Mouse (Mus musculus) embryonic facial prominence, embryonic 11.5 days (tissue): ENCODE measurements at regions not wholly inside any gene's neighbourhood (a gene's known extent, or its start where the extent isn't known, plus 50 kb on each side); places are given as distances from the start of the nearest gene placed in this dataset.

Experiments
- ATAC-seq: fragments of 200-750 bp; cut with Nextera tagmentation; replicated peaks from 2 replicates; pipeline ENCODE4 v1.8.0; 2017; ENCODE audit warnings: low read depth; ENCODE audit not compliant: insufficient number of reproducible peaks, low FRiP score, low TSS enrichment
- DNase-seq: peaks from one replicate; pipeline ENCODE4 v3.0.0-alpha.2; 2015; ENCODE audit warnings: low spot score
- H3K27ac ChIP-seq: fragments of 300-500 bp; sonication (generic); replicated peaks from 2 replicates; pipeline ENCODE4 v1.5.1; 2014; ENCODE audit warnings: mild to moderate bottlenecking, low read depth, low read length, control low read depth
- H3K27me3 ChIP-seq: fragments of 300-500 bp; sonication (generic); 2 replicates; pipeline ENCODE4 v1.6.1; 2014; ENCODE audit warnings: mild to moderate bottlenecking, low read length, moderate library complexity, mixed read lengths; ENCODE audit not compliant: control insufficient read depth, insufficient read depth
- H3K36me3 ChIP-seq: fragments of 300-500 bp; sonication (generic); replicated peaks from 2 replicates; pipeline ENCODE4 v1.6.1; 2014; ENCODE audit warnings: low read depth, mild to moderate bottlenecking, low read length, moderate library complexity, mixed read lengths; ENCODE audit not compliant: control insufficient read depth, insufficient read depth
- H3K4me1 ChIP-seq: fragments of 300-500 bp; sonication (generic); 2 replicates; pipeline ENCODE4 v1.6.1; 2014; ENCODE audit warnings: low read length, mixed read lengths; ENCODE audit not compliant: control insufficient read depth, insufficient read depth
- H3K4me2 ChIP-seq: fragments of 300-500 bp; sonication (generic); 2 replicates; pipeline ENCODE4 v1.6.1; 2014; ENCODE audit warnings: low read depth, mild to moderate bottlenecking, control low read depth, low read length, moderate library complexity
- H3K4me3 ChIP-seq: fragments of 300-500 bp; sonication (generic); 2 replicates; pipeline ENCODE4 v1.5.1; 2014; ENCODE audit warnings: low read depth, low read length, control low read depth
- H3K9ac ChIP-seq: fragments of 300-500 bp; sonication (generic); replicated peaks from 2 replicates; pipeline ENCODE4 v1.6.1; 2014; ENCODE audit warnings: mild to moderate bottlenecking, control low read depth, low read length
- H3K9me3 ChIP-seq: fragments of 300-500 bp; sonication (generic); replicated peaks from 2 replicates; pipeline ENCODE4 v1.6.1; 2016; ENCODE audit warnings: mild to moderate bottlenecking, low read length, inconsistent platforms, mixed read lengths; ENCODE audit not compliant: control insufficient read depth
- WGBS: fragments of 180-500 bp; shearing (Covaris S2); extraction: QIAGEN DNeasy Blood & Tissue Kit; methylation state at CpG from one replicate; pipeline ENCODE4 v1.1.7; 2014; 5-methylcytosine and 5-hydroxymethylcytosine counted together

DNA sequence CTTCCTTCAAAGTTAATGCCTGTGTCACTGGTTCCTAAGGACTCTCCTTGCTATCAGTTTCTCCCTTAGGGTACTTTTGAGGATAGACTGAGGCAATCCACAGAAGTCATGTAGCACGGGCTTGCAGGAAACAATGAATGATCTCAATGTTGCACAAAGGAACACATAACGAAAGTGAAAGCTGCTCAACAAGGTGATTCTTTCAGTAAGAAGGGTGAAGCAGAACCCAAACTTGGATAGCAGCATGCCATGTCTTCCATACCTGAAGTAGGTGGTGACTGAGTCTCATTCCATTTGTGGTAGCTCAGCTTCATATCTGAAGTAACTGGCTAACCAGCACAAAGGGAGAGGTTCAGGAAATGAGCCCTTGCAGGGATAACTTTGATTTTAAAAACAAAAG is 325.7 kb downstream of the H2al1j start:
- ATAC-seq (no peak), DNase-seq (no peak)
- Histone ChIP-seq H3K4me1 (no peaks in the 10 kb centered on the region), H3K4me3 (no peak overlapping the region), H3K9me3 (no peaks in the 10 kb centered on the region), H3K27me3 (no peaks in the 10 kb centered on the region; the same call in 1 of the 2 replicates), H3K9ac (no peak overlapping the region), H3K27ac (no peak overlapping the region), H3K4me2 (no peak overlapping the region), H3K36me3 (no peaks in the 10 kb centered on the region)
- 95% methylated on average over 2 of the region's 2 CpGs for WGBS

DNA sequence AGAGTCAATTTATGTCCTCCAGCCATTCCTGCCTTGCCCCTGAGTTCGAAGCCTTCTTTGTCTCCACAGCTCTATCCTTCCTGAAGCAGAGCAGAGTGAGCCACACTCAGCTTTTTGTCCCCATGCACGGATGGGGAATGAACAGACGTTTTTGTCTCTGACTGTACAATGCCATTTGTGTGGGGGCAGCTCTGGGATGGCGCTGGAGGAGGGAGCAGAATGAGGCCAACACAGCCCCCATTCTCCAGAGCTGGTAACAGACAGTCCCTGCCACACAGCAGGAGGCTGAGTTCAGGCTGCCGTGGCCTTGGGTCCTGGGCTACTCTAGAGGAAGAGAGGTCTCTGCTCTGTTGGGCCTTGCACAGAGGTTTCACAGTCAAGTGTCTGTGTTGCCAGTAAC is 327.4 kb downstream of the H2al1j start:
- Histone ChIP-seq H3K27me3 (no peaks in the 10 kb centered on the region; the same call in 1 of the 2 replicates), H3K9me3 (no peaks in the 10 kb centered on the region), H3K9ac (no peak overlapping the region), H3K4me3 (no peak overlapping the region), H3K27ac (no peak overlapping the region), H3K4me2 (no peak overlapping the region), H3K4me1 (no peaks in the 10 kb centered on the region), H3K36me3 (no peaks in the 10 kb centered on the region)
- 35% methylated on average over 5 of the region's 5 CpGs for WGBS
- DNase-seq (no peak), ATAC-seq (no peak)

DNA sequence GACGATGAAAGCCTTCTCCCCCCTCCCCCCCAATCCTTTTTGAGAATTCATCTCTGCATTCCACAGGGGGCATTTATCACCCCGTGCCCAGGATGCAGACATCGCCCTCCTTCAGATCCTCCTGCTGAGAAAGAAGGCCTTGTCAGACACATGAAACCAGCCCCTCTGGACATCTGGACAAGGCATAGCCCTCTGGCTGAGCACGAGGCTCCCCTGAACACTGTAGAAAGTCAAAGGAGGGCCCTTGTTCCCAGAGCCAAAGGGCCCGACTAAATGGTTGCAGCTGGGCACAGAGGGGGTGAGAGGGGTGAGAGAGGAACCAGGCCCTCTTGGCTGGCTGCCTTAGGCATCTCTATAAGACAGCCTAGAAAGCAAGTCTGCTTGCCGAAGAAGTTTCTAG is 327.8 kb downstream of the H2al1j start:
- ATAC-seq (no peak), DNase-seq (no peak)
- H3K9ac ChIP-seq, result no peak overlapping the region
- H3K27ac ChIP-seq, result no peak overlapping the region
- H3K27me3 ChIP-seq, result no peaks in the 10 kb centered on the region; the same call in 1 of the 2 replicates
- H3K4me1 ChIP-seq, result no peaks in the 10 kb centered on the region
- 24% methylated on average over 6 of the region's 6 CpGs for WGBS
- H3K4me2 ChIP-seq, result no peak overlapping the region
- no peaks in the 10 kb centered on the region for H3K36me3 ChIP-seq
- H3K4me3 ChIP-seq, result no peak overlapping the region
- H3K9me3 ChIP-seq, result no peaks in the 10 kb centered on the region

DNA sequence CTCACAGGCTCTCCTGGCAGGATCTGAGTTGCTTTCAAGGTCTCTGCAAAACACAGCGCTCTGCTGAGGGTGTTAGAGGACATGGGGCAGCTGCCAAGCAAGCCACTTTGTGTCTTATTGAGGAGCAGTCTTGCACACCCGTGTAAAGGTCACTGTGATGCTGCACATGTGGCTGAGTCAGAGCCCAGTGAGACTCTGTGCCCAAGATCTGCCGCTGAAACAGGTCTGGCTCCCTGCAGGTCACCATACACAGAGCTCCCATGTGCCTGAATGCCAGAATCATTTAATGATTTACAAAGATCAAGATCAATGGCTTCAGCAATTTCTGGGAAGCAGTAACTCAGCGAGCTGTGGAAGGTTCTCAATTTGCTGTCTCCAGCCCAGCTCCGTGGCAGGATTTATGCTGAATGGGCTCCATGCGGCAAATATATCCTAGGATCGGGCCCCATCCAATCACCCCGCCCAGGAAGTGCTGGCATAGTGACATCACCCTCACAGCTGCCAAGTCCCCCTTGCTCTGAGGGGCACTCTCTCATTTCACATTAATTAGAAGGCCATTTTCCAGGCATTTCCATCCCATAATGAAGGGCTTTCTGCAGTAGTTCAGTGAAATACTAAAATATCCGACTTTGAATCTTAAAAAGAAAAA is 330.1 kb downstream of the H2al1j start:
- Histone ChIP-seq H3K4me1 (no peaks in the 10 kb centered on the region), H3K9ac (no peak overlapping the region), H3K27me3 (no peaks in the 10 kb centered on the region; the same call in 1 of the 2 replicates), H3K36me3 (no peaks in the 10 kb centered on the region), H3K27ac (no peak overlapping the region), H3K9me3 (no peaks in the 10 kb centered on the region), H3K4me2 (no peak overlapping the region), H3K4me3 (no peak overlapping the region)
- ATAC-seq (no peak), DNase-seq (no peak)
- 68% methylated on average over 9 of the region's 9 CpGs for WGBS

DNA sequence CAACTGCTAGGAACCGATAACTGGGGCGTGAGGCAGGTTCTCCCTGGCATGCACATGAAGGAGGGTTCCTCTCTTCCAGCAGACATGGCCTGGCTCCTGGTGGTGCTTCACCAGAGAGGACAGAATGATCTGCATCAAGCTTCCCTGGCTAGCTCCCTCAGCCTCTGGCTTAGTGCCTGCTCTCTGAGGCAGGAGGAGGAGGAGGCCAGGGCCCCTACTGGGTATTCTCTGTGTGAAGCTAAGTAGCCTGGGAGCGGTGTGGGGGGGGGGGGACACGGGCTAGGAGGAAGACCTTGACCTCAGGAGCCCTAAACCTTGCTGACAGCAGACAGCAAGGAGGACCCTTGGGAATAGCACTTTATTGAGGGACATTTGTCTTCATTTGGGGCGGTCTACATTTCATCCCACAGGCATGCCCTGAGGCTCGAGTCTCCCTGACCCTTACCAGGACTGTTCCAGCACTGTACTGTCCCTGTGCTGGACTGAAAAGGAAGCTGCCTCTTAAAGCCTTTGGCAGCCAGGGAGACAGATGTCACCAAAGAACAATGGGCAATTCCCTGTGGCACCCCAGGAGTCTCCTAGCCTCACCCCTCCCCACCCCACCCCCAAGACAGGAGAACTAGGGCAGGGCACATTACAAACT is 335.7 kb downstream of the H2al1j start:
- H3K36me3 ChIP-seq, result no peaks in the 10 kb centered on the region
- ATAC-seq (no peak), DNase-seq (no peak)
- no peak overlapping the region for H3K4me3 ChIP-seq
- WGBS, result 25% methylated on average over 6 of the region's 6 CpGs
- H3K9me3 ChIP-seq, result no peaks in the 10 kb centered on the region
- H3K4me2 ChIP-seq, result no peak overlapping the region
- H3K9ac ChIP-seq, result no peak overlapping the region
- H3K27ac ChIP-seq, result no peak overlapping the region
- no peaks in the 10 kb centered on the region for H3K4me1 ChIP-seq
- peaks cover 8% of the 10 kb centered on the region for H3K27me3 ChIP-seq

DNA sequence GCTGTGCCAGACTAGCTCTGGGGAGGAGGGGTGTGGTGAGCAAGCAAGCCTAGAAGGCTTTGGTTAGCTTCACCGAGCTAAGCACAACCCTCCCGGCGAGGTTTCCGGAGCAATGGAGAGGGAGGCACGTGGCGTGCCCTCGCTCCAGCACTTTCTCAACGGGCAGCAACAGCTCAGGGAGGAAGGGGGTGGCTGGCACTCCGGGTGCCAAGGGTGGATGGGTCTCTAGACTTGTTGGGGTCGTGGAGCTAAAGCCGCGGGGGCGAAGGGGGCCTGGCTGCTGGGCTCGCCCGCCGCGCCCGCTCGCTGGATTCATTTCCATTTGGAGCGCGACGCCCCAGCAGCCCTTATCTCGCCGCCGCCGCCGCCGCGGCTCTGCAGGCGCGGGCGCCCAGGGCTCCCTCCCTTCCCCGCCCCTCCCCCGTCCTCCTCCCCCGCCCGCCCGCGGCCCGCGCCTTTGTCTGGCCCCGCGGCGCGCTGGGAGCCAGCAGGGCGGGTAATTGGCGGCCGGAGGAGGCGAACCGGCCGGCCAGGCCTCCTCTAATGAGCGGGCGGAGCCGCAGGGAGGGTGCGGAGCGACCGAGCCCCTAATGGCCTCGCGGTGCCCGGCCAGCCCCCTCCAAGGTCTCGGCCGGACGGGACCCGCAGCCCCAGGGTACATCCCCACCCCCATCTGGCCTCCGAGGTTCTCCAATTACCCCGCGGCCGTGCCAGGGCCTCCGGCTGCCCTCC is 336.9 kb downstream of the H2al1j start:
- Histone ChIP-seq H3K27me3 (peaks cover 8% of the 10 kb centered on the region), H3K27ac (peak overlapping the region; percentile 79), H3K36me3 (no peaks in the 10 kb centered on the region), H3K4me1 (no peaks in the 10 kb centered on the region), H3K9me3 (no peaks in the 10 kb centered on the region), H3K4me2 (peak overlapping the region; percentile 66), H3K9ac (peak overlapping the region; percentile 78), H3K4me3 (peak overlapping the region; percentile 31)
- ATAC-seq, result peak; percentile 84
- 15% methylated on average over 36 of the region's 68 CpGs for WGBS
- peak; percentile 72 for DNase-seq

DNA sequence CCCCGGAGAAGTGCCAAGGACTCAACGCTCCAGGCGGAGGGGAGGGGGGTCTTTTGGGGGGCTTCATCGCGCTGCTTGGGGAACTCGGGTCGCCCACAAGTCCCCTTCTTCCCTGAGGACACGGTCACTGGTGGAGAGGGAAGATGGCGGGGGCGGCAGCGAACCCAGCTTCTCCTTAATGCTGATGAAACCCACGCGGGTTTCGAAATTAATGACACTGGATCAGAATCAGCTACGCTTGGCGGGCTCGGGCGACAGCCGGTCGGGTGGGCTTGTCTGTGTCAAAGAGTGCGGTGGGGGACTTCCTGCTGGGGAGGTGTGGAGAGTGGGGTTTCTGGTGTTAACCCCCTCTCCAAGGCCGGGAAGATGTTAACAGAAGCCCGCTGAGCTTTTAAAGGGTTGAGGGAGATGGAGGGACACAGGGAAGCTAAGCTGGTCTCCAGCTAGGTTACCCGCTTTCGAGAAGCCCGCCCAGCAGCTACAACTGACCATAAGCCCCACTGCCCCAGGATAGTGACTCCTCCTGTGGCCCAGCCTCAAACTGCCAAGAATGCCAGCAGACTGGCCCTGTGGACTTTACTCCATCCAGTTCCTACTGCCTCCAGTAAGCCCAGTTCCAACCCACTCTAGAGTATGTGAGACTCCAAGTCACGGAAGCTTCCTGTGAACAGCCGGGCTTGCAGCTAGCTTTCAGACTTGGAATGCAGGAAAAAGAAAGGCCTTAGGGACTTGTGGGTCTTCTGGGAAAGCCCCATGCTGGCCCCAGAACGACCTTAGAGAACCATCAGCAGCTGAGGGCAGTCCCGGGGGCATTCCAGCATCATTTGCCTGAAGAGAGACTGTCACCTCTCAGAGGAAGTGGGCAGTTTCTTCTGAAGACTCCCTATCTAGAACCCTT is 337.7 kb downstream of the H2al1j start:
- ATAC-seq, result no peak
- H3K27me3 ChIP-seq, result peaks cover 8% of the 10 kb centered on the region

More for the DNA sequence above, 337.7 kb downstream of the H2al1j start:
- Histone ChIP-seq H3K27ac (peak overlapping the region; percentile 79), H3K9me3 (no peaks in the 10 kb centered on the region), H3K4me1 (no peaks in the 10 kb centered on the region), H3K9ac (peak overlapping the region; percentile 78), H3K4me3 (peak overlapping the region; percentile 31), H3K4me2 (peak overlapping the region; percentile 66), H3K36me3 (no peaks in the 10 kb centered on the region)
- peak; percentile 21 for DNase-seq
- 15% methylated on average over 30 of the region's 30 CpGs for WGBS
